Mouse (Mus musculus): ENCODE results near the gene Podnl1. TPM values are rescaled to one million over a fixed set of nuclear protein-coding genes. Genes with fewer than 3 reads are reported as not detected.

Podnl1 gene
- polyA plus RNA-seq, 2 experiments = 0.04 TPM; not detected in 1

GRCm38 (mm10) chr8:84084341-84085115 lies 41.3 kb upstream of the Podnl1 start:
- no peak for DNase-seq (ENCODE audit: low read depth in 3 of 3, low spot score in 3 of 3)
- Histone ChIP-seq H3K36me3 (replicated peaks; ENCODE audit: control insufficient read depth, insufficient read depth, low read depth) (no peaks in the 10 kb centered on the region; the same call in 1 of the 2 replicates), H3K4me1 (replicated peaks; ENCODE audit: control insufficient read depth in 2 of 2, insufficient read depth in 2 of 2, low read length in 1 of 2) (no peaks in the 10 kb centered on the region), H3K4me2 (ENCODE audit: low read depth) (no peak overlapping the region), H3K4me3 (ENCODE audit: insufficient read depth in 1 of 2, low read depth in 2 of 2, low read length in 2 of 2) (no peak overlapping the region), H3K9ac (replicated peaks) (no peak overlapping the region), H3K27me3 (ENCODE audit: control insufficient read depth, insufficient read depth, low read length) (no peaks in the 10 kb centered on the region), H3K9me3 (ENCODE audit: control insufficient read depth, low read length) (no peaks in the 10 kb centered on the region), H3K27ac (no peak overlapping the region)
- ATAC-seq (ENCODE audit: insufficient read depth) = no peak
- 82% methylated on average over 42 of the region's 42 CpGs for WGBS (ENCODE audit: insufficient replicate concordance)
- TF ChIP-seq CTCF (IDR thresholded peaks at IDR 0.05; ENCODE audit: low read depth) (no peak), EP300 (IDR thresholded peaks at IDR 0.05; ENCODE audit: low read depth) (no peak)

- no peak overlapping the region for H3K4me3 ChIP-seq (ENCODE audit: insufficient read depth in 1 of 2, low read depth in 2 of 2, low read length in 2 of 2)
- ATAC-seq (ENCODE audit: insufficient read depth) (no peak), DNase-seq (ENCODE audit: low read depth in 3 of 3, low spot score in 3 of 3) (no peak)
- no peak overlapping the region for H3K9ac ChIP-seq (replicated peaks)
- H3K4me2 ChIP-seq (ENCODE audit: low read depth) = no peak overlapping the region
- no peaks in the 10 kb centered on the region for H3K4me1 ChIP-seq (replicated peaks; ENCODE audit: control insufficient read depth in 2 of 2, insufficient read depth in 2 of 2, low read length in 1 of 2)
- H3K36me3 ChIP-seq (replicated peaks; ENCODE audit: control insufficient read depth, insufficient read depth, low read depth) = no peaks in the 10 kb centered on the region; the same call in none of the 2 replicates
- H3K27ac ChIP-seq = no peak overlapping the region
- H3K9me3 ChIP-seq (ENCODE audit: control insufficient read depth, low read length) = no peaks in the 10 kb centered on the region
- no peak for TF ChIP-seq EP300 (IDR thresholded peaks at IDR 0.05; ENCODE audit: low read depth)
- no peak for TF ChIP-seq CTCF (IDR thresholded peaks at IDR 0.05; ENCODE audit: low read depth)
- no peaks in the 10 kb centered on the region for H3K27me3 ChIP-seq (ENCODE audit: control insufficient read depth, insufficient read depth, low read length)
- WGBS (ENCODE audit: insufficient replicate concordance) = 82% methylated on average over 7 of the region's 7 CpGs
These were observed 38.6 kb upstream of the Podnl1 start for GRCm38 (mm10) chr8:84087156-84087555.

- Histone ChIP-seq H3K9me3 (ENCODE audit: control insufficient read depth, low read length) (no peaks in the 10 kb centered on the region), H3K4me2 (ENCODE audit: low read depth) (no peak overlapping the region), H3K36me3 (replicated peaks; ENCODE audit: control insufficient read depth, insufficient read depth, low read depth) (peaks cover 2% of the 10 kb centered on the region), H3K4me1 (replicated peaks; ENCODE audit: control insufficient read depth in 2 of 2, insufficient read depth in 2 of 2, low read length in 1 of 2) (no peaks in the 10 kb centered on the region), H3K4me3 (ENCODE audit: insufficient read depth in 1 of 2, low read depth in 2 of 2, low read length in 2 of 2) (no peak overlapping the region), H3K9ac (replicated peaks) (no peak overlapping the region), H3K27ac (no peak overlapping the region), H3K27me3 (ENCODE audit: control insufficient read depth, insufficient read depth, low read length) (no peaks in the 10 kb centered on the region)
- WGBS (ENCODE audit: insufficient replicate concordance) = 89% methylated on average over 14 of the region's 14 CpGs
- ATAC-seq (ENCODE audit: insufficient read depth) (no peak), DNase-seq (ENCODE audit: low read depth in 3 of 3, low spot score in 3 of 3) (no peak)
- TF ChIP-seq CTCF (IDR thresholded peaks at IDR 0.05; ENCODE audit: low read depth) (no peak), EP300 (IDR thresholded peaks at IDR 0.05; ENCODE audit: low read depth) (no peak)
These were observed 38.0 kb upstream of the Podnl1 start for GRCm38 (mm10) chr8:84087821-84088220.

- Histone ChIP-seq H3K27ac (no peak overlapping the region), H3K9ac (replicated peaks) (no peak overlapping the region), H3K4me2 (ENCODE audit: low read depth) (no peak overlapping the region), H3K4me3 (ENCODE audit: insufficient read depth in 1 of 2, low read depth in 2 of 2, low read length in 2 of 2) (no peak overlapping the region), H3K36me3 (replicated peaks; ENCODE audit: control insufficient read depth, insufficient read depth, low read depth) (peaks cover 2% of the 10 kb centered on the region), H3K4me1 (replicated peaks; ENCODE audit: control insufficient read depth in 2 of 2, insufficient read depth in 2 of 2, low read length in 1 of 2) (no peaks in the 10 kb centered on the region), H3K9me3 (ENCODE audit: control insufficient read depth, low read length) (no peaks in the 10 kb centered on the region), H3K27me3 (ENCODE audit: control insufficient read depth, insufficient read depth, low read length) (no peaks in the 10 kb centered on the region)
- no peak for ATAC-seq (ENCODE audit: insufficient read depth)
- TF ChIP-seq EP300 (IDR thresholded peaks at IDR 0.05; ENCODE audit: low read depth) (no peak), CTCF (IDR thresholded peaks at IDR 0.05; ENCODE audit: low read depth) (no peak)
- no peak for DNase-seq (ENCODE audit: low read depth in 3 of 3, low spot score in 3 of 3)
- WGBS (ENCODE audit: insufficient replicate concordance) = 69% methylated on average over 9 of the region's 9 CpGs
These were observed 36.5 kb upstream of the Podnl1 start for GRCm38 (mm10) chr8:84089277-84089676.

- no peak overlapping the region for H3K9ac ChIP-seq (replicated peaks)
- ATAC-seq (ENCODE audit: insufficient read depth) = no peak
- WGBS (ENCODE audit: insufficient replicate concordance) = 80% methylated on average over 8 of the region's 8 CpGs
- H3K27ac ChIP-seq = no peak overlapping the region
- H3K27me3 ChIP-seq (ENCODE audit: control insufficient read depth, insufficient read depth, low read length) = no peaks in the 10 kb centered on the region
- H3K4me2 ChIP-seq (ENCODE audit: low read depth) = no peak overlapping the region
- H3K4me1 ChIP-seq (replicated peaks; ENCODE audit: control insufficient read depth in 2 of 2, insufficient read depth in 2 of 2, low read length in 1 of 2) = no peaks in the 10 kb centered on the region
- TF ChIP-seq CTCF (IDR thresholded peaks at IDR 0.05; ENCODE audit: low read depth) (no peak), EP300 (IDR thresholded peaks at IDR 0.05; ENCODE audit: low read depth) (no peak)
- peaks cover 5% of the 10 kb centered on the region for H3K36me3 ChIP-seq (replicated peaks; ENCODE audit: control insufficient read depth, insufficient read depth, low read depth)
- H3K4me3 ChIP-seq (ENCODE audit: insufficient read depth in 1 of 2, low read depth in 2 of 2, low read length in 2 of 2) = no peak overlapping the region
- DNase-seq (ENCODE audit: low read depth in 3 of 3, low spot score in 3 of 3) = no peak
- H3K9me3 ChIP-seq (ENCODE audit: control insufficient read depth, low read length) = no peaks in the 10 kb centered on the region
These were observed 35.2 kb upstream of the Podnl1 start for GRCm38 (mm10) chr8:84090585-84090984.

All from liver, embryonic 14.5 days (tissue).